Mouse (Mus musculus) embryonic facial prominence, embryonic 10.5 days (tissue): Measurements from ENCODE around the gene Sphk1. TPM values are rescaled to one million over a fixed set of nuclear protein-coding genes. Genes with fewer than 3 reads are reported as not detected.

Experiments
- DNase-seq: peaks from one replicate; pipeline ENCODE4 v3.0.0-alpha.2; 2017; ENCODE audit warnings: low spot score
- H3K27ac ChIP-seq: fragments of 300-500 bp; sonication (generic); replicated peaks from 2 replicates; pipeline ENCODE4 v1.5.1; 2016; ENCODE audit warnings: mild to moderate bottlenecking
- H3K27me3 ChIP-seq: fragments of 300-500 bp; sonication (generic); replicated peaks from 2 replicates; pipeline ENCODE4 v1.6.1; 2016; ENCODE audit warnings: low read depth, mild to moderate bottlenecking; ENCODE audit not compliant: poor library complexity, severe bottlenecking
- H3K36me3 ChIP-seq: fragments of 300-500 bp; sonication (generic); replicated peaks from 2 replicates; pipeline ENCODE4 v1.6.1; 2016; ENCODE audit warnings: mild to moderate bottlenecking, moderate library complexity
- H3K4me1 ChIP-seq: fragments of 300-500 bp; sonication (generic); 2 replicates; pipeline ENCODE4 v1.6.1; 2016
- H3K4me3 ChIP-seq: fragments of 300-500 bp; sonication (generic); 2 replicates; pipeline ENCODE4 v1.5.1; 2016; ENCODE audit warnings: mild to moderate bottlenecking, moderate library complexity
- H3K9me3 ChIP-seq: fragments of 300-500 bp; sonication (generic); 2 replicates; pipeline ENCODE4 v1.6.1; 2016; ENCODE audit warnings: mild to moderate bottlenecking
- WGBS: fragments of 180-500 bp; shearing (Covaris S2); methylation state at CpG from one replicate; pipeline ENCODE4 v1.1.7; 2016; 5-methylcytosine and 5-hydroxymethylcytosine counted together
- polyA plus RNA-seq: library from polyadenylated mRNA; unstranded; fragments of >200 nt; fragmentation: Nextera tagmentation; extraction: Ambion mirVana; gene quantifications from 2 replicates; pipeline ENCODE4 v1.2.1, GENCODE M21; 2016

Gene Sphk1
- polyA plus RNA-seq, 1 experiment from 2014 or later = 6.5 TPM

DNA sequence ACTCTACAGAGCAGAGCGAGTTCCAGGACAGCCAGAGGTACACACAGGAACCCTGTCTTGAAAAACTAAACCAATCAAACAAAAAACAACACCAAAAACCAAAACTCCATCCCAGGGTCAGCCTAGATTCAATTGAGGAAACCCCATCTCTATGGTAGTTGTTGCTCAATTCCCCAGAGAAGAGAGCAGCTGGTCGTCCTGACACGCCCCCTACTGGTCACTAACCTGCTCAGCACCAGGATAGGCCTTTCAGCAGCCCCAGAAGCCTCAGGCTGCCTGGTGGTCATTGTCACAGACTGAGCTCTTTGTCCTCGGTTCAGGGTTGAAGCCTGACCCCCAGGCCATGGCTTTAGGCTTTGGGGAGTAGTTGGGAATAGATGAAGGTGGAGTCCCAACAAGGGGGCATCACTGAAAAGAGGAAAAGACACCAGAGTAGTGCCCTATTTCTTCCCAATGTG, 36.9 kb upstream of the Sphk1 start, which contains the start of gene Prpsap1:
Prpsap1 (minus strand) TSS at position 408 of the 458 bp plus-strand sequence.
- Histone ChIP-seq H3K4me3 (peak within 1 kb of the TSS; percentile 13; the same call in 1 of the 2 replicates), H3K4me1 (peaks cover 30% of the 10 kb centered on the region), H3K36me3 (peaks cover under 1% of the 10 kb centered on the region), H3K9me3 (no peaks in the 10 kb centered on the region), H3K27ac (peak within 1 kb of the TSS; percentile 49), H3K27me3 (no peaks in the 10 kb centered on the region)
- WGBS = 24% methylated on average over 4 of the region's 4 CpGs
- peak; percentile 69 for DNase-seq

DNA sequence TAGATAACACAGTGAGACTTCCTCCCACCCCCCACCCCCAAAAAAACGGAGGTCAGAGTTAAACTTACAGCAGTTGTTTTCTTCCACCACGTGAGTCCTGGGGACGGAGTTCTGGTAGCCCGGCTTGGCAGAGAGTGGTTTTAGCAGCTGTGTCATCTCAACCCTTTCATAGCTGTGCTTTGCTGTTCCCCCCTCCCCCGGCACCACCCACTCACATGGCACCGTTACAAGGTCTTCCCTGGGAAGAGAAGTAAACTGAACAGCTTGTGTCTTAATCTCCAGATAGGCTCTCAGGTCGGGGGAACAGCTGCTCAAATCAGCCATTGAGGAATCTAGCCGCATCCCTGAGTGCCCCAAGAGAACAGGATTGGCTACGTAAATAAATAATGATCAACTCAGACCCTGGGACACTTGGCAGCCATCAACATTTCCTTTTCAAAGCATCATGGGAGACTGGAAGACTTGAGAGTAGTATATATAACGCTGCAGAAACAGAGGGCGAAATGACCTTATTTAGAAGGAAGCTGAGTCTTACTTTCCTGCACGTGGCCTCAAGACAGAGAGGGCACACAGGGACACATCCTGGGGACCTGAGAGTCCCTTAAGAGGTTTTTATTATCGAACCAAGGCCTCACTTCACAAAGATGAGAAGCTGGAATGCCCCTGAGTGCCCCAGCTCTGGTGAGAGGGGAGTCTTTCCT, 36.1 kb upstream of the Sphk1 start:
- peak overlapping the region; percentile 49 for H3K27ac ChIP-seq
- peaks cover 25% of the 10 kb centered on the region for H3K4me1 ChIP-seq

DNA sequence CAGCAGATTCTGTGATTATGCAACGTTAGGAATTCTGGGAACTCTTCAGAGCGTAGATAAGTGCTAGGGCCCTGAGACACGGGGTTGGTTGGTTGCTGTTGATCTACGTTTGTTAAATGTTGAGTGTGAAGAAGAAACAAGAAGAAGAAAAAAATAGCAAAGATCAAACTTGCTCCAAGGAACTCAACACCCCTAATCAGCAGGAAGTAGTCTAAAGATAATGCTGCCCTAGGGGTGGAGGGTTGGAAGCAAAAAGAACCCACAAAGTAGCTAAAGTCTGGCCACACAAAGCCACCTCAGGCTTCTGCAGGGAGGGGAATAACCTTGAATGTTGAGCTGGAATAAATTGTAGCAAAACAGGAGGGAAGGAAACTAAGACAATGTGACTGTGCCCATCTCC, 33.4 kb upstream of the Sphk1 start:
- WGBS = 85% methylated on average over 4 of the region's 4 CpGs
- H3K36me3 ChIP-seq = no peaks in the 10 kb centered on the region
- H3K9me3 ChIP-seq = no peaks in the 10 kb centered on the region
- H3K27ac ChIP-seq = no peak overlapping the region
- no peak for DNase-seq
- no peak overlapping the region for H3K4me3 ChIP-seq
- H3K27me3 ChIP-seq = no peaks in the 10 kb centered on the region
- peaks cover 21% of the 10 kb centered on the region for H3K4me1 ChIP-seq

More for the DNA sequence above, 36.1 kb upstream of the Sphk1 start:
- H3K4me3 ChIP-seq = no peak overlapping the region
- no peaks in the 10 kb centered on the region for H3K27me3 ChIP-seq
- DNase-seq = no peak
- 66% methylated on average over 13 of the region's 13 CpGs for WGBS
- no peaks in the 10 kb centered on the region for H3K9me3 ChIP-seq
- no peaks in the 10 kb centered on the region for H3K36me3 ChIP-seq

DNA sequence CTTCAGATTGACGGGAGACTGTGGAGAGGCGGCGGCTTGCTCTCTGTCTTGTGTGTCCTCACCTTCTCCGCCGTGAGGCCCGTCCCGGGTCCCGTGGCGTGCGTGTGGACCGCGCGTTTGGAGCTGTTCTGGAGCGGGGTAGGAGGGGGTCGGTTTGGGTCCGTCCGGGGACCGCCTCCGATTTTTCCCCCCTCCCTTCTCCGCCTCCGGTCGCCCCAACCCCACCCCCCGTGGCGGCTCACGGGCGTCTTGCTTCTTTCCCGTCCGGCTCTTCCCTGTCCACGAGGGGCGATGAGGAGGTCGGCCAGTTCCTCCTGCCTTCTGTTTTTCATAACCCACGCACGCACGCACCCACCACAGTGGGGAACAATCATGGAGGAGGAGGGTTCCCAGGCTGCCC, 32.1 kb upstream of the Sphk1 start:
- Histone ChIP-seq H3K27me3 (no peaks in the 10 kb centered on the region), H3K4me1 (peaks cover 21% of the 10 kb centered on the region), H3K36me3 (no peaks in the 10 kb centered on the region), H3K4me3 (peak overlapping the region; percentile 46), H3K27ac (peak overlapping the region; percentile 41; the same call in 1 of the 2 replicates), H3K9me3 (no peaks in the 10 kb centered on the region)
- no peak for DNase-seq
- 30% methylated on average over 34 of the region's 34 CpGs for WGBS

DNA sequence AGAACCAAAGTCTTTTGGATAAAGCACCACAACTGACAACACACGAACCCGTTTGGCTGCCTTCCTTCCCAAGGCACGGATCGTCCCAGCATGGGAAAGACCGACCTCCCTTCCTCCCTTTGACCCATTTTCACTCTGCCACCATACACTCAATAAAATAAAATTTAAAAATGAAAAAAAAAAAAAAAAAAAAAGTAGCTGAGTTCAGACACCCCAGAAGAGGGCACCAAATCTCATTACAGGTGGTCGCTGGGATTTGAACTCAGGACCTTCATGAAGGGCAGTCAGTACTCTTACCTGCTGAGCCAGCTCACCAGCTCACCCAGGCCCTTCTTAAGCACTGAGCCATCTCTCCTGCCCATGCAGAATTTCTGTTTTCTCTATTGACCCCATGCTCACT, 31.7 kb upstream of the Sphk1 start:
- WGBS = 41% methylated on average over 6 of the region's 6 CpGs
- H3K36me3 ChIP-seq = no peaks in the 10 kb centered on the region
- no peaks in the 10 kb centered on the region for H3K9me3 ChIP-seq
- DNase-seq = no peak
- peak overlapping the region; percentile 46 for H3K4me3 ChIP-seq
- peaks cover 18% of the 10 kb centered on the region for H3K4me1 ChIP-seq
- H3K27ac ChIP-seq = no peak overlapping the region
- H3K27me3 ChIP-seq = no peaks in the 10 kb centered on the region

DNA sequence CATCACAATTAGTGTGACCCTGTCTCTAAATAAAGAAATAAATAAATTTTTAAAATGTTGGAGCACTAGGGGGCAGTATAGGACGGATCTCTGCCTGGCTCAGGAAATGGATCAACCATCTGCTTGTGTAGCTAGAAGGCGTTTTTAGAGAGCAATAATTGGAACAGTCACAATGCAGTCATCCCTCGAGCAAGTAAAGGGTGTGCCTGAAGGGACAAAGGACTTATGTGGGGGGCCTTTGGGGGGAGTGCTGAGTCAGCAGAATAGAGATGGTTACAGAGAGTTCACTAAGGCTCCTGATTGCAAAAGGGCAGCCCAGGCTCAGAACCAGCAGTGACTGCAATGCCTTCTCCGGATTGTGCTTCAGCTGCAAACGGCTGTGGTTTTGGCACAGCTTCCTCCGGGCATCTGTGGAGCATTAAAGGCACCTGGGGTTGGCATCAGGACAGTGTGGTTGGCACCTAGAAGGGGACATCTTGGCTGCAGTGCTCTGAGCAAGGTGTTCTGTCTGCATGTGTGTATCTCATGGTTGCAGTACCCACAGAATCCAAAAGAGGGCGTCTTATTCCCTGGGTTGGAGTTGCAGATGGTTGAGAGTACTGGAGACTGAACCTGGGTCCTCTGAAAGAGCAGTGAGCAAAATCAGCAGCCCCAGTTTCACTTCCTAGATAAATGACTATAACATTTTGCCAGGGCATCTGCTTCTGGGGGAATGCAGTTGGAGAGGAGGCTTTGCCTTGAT, 29.5 kb upstream of the Sphk1 start:
- Histone ChIP-seq H3K9me3 (no peaks in the 10 kb centered on the region), H3K4me3 (no peak overlapping the region), H3K36me3 (no peaks in the 10 kb centered on the region), H3K27me3 (no peaks in the 10 kb centered on the region), H3K27ac (no peak overlapping the region), H3K4me1 (peaks cover 6% of the 10 kb centered on the region; the same call in 1 of the 2 replicates)
- DNase-seq = peak; percentile 30
- 32% methylated on average over 7 of the region's 7 CpGs for WGBS

DNA sequence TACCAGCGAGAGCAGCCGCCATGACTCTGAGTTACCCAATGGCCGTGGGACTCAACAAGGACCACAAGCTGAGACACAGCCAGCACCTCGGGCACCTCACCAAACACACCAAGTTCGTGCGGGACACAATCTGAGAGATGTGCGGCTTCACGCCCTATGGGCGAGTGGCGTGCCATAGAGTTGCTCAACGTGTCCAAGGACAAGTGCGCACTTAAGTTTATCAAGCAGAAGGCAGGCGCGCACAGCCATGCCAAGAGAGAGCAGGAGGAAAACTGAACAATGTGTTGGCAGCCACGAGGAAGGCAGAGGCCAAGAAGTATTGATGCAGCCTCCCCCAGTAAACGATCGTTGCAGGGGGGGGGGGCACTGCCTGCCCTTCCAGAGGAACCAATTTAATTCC, 26.2 kb upstream of the Sphk1 start:
- DNase-seq = no peak
- H3K9me3 ChIP-seq = no peaks in the 10 kb centered on the region
- 88% methylated on average over 17 of the region's 17 CpGs for WGBS

DNA sequence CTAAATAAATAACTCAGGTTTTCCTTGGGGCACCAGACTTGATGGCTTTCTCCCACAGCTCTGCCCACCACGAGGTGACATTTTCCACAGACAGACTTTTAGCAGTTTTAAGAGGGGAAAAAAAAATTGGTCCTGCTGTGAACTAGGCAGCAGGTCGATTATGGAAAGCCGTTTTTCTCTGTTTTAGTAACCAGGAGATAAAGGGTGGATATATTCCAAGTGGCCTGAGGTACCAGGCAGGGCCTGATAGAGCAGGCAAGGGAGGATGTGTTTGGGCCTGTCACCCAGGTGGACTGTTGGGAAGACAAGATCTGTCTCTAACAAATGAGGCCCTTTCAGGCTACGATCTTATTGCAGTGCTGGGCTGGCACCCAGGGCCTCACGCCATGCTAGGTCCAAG, 25.2 kb upstream of the Sphk1 start:
- Histone ChIP-seq H3K27me3 (no peaks in the 10 kb centered on the region), H3K4me3 (no peak overlapping the region), H3K9me3 (no peaks in the 10 kb centered on the region), H3K4me1 (peaks cover 4% of the 10 kb centered on the region), H3K27ac (no peak overlapping the region), H3K36me3 (no peaks in the 10 kb centered on the region)
- DNase-seq = no peak
- 76% methylated on average over 5 of the region's 5 CpGs for WGBS

More for the DNA sequence above, 26.2 kb upstream of the Sphk1 start:
- Histone ChIP-seq H3K27me3 (no peaks in the 10 kb centered on the region), H3K27ac (no peak overlapping the region), H3K36me3 (no peaks in the 10 kb centered on the region), H3K4me3 (no peak overlapping the region), H3K4me1 (peaks cover 4% of the 10 kb centered on the region)

DNA sequence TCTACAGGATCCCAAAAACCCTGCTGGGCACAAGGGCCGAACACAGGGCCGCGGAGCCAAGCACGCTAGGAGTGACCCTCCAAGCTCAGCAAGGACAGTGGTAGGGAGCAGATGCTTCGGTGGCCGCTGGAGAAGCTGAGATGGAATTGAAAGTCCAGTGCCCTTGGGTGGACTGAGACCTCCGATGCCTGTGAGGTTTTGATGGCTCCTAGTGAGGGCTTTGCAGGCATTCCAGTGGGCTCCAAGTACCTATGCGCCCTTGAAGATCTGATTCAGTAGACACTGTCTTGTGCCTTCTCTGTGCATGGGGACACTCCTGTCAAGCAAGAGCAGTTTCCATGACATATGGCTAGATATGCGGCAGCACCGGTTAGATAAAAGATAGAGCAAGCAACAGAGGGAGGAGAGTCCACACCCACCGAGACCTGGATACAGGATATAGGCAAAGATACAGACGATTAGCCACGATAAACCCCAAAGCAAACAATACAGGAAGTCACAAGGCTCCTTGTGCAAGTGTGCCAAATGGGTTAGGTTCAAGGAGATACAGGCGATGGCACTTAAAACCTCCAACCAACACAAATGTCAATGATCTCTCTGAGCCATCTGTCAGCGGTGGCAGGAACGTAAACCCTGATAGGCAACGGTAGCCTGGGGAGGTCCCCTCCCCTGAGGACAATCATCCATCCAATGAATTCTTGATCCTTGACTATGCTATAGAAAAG, 24.4 kb upstream of the Sphk1 start:
- WGBS = 85% methylated on average over 17 of the region's 17 CpGs
- DNase-seq = no peak
- Histone ChIP-seq H3K27ac (no peak overlapping the region), H3K9me3 (no peaks in the 10 kb centered on the region), H3K4me3 (no peak overlapping the region), H3K36me3 (no peaks in the 10 kb centered on the region), H3K4me1 (peaks cover 4% of the 10 kb centered on the region), H3K27me3 (no peaks in the 10 kb centered on the region)

DNA sequence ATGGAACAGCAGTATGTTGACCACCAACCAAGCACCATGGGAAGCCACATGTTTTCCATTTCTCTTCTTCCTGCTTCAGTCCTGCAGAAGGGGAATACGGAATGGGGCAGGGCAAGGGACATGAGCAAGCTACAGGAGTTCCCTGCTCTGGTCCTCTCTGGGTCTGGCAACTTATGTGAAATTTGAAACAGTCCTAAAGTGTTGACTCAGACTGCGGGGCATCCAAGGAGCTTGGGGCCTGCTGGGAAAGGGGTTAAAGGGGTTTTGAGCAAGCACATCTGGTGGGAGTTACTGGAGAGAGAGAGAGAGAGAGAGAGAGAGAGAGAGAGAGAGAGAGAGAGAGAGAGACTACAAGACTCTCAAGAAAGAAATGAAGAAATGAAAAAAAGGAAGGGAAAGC, 22.0 kb upstream of the Sphk1 start:
- H3K9me3 ChIP-seq = no peaks in the 10 kb centered on the region
- H3K27me3 ChIP-seq = no peaks in the 10 kb centered on the region
- peak; percentile 60 for DNase-seq
- H3K4me3 ChIP-seq = no peak overlapping the region
- no peaks in the 10 kb centered on the region for H3K36me3 ChIP-seq
- WGBS = 22% methylated on average over 2 of the region's 2 CpGs
- peak overlapping the region; percentile 57 for H3K27ac ChIP-seq
- H3K4me1 ChIP-seq = peaks cover 4% of the 10 kb centered on the region

DNA sequence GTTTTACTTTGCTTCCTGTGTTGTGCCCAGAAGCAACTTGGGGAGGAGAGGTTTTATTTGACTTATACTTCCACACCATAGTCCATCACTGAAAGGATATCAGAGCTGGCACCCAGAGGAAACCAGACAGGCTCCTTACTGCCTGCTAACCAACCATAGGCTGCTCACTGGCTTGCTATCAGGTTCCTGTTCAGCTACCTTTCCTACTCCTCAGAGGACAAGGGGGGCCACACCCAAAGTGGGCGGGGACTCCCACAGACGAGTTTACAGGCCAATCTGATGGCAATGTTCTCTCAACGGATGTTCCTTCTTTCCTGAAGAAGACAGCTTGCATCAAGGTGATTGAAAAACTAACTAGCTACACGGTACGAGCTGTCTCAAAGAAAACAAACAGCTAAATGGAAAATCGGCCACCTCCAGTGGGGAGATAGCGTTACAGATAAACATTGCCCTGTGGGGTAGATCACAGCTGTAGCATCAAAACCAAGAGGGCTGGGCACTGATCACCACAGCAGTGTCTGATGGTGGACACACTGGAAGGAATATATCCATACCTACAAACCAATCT, 19.3 kb upstream of the Sphk1 start:
- no peak for DNase-seq
- Histone ChIP-seq H3K9me3 (no peaks in the 10 kb centered on the region), H3K4me3 (no peak overlapping the region), H3K27me3 (peaks cover 20% of the 10 kb centered on the region), H3K27ac (no peak overlapping the region), H3K4me1 (peaks cover 12% of the 10 kb centered on the region), H3K36me3 (no peaks in the 10 kb centered on the region)
- 68% methylated on average over 7 of the region's 7 CpGs for WGBS

DNA sequence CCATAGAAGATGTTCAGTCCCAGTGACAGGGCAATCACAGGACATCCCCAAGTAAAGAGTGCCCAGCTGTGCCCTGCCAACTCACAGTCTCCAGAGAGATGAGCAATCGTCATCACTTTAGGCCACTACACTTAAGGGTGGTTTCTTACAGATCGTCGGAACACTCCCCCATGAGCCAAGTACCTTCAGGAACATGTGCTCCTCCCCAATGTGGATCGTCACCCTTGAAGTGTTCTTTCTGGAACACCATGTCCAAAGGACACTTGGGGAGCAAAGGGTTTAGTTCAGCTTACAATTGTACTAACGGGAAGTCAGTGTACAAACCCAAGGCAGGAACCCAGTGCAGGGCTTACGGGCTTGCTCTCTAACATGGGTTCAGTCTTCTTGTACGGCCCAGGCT, 18.6 kb upstream of the Sphk1 start:
- Histone ChIP-seq H3K27me3 (peaks cover 20% of the 10 kb centered on the region), H3K4me3 (no peak overlapping the region), H3K4me1 (peaks cover 12% of the 10 kb centered on the region), H3K27ac (no peak overlapping the region), H3K36me3 (no peaks in the 10 kb centered on the region), H3K9me3 (no peaks in the 10 kb centered on the region)
- WGBS = 94% methylated on average over 7 of the region's 7 CpGs
- DNase-seq = no peak
